Mouse (Mus musculus): ENCODE measurements around the gene Zmpste24. TPM values are rescaled to one million over a fixed set of nuclear protein-coding genes. Genes with fewer than 3 reads are reported as not detected.

Gene Zmpste24
- polyA plus RNA-seq, 1 experiment from 2014 or later, result 22.6 TPM

GRCm38 (mm10) chr4:121057032-121057431 is 41.0 kb downstream of the Zmpste24 start:
- Histone ChIP-seq H3K27ac (replicated peaks) (no peak overlapping the region), H3K9me3 (no peaks in the 10 kb centered on the region), H3K4me2 (no peak overlapping the region), H3K4me3 (no peak overlapping the region), H3K27me3 (replicated peaks) (peaks cover 22% of the 10 kb centered on the region), H3K9ac (no peak overlapping the region), H3K4me1 (peaks cover 10% of the 10 kb centered on the region), H3K36me3 (peaks cover 29% of the 10 kb centered on the region)
- ATAC-seq (ENCODE audit: extremely low read depth, insufficient number of reproducible peaks, low FRiP score, low TSS enrichment), result no peak
- 35% methylated on average over 2 of the region's 2 CpGs for WGBS

- WGBS, result 45% methylated on average over 3 of the region's 3 CpGs
- H3K36me3 ChIP-seq, result peaks cover 23% of the 10 kb centered on the region
- H3K9me3 ChIP-seq, result no peaks in the 10 kb centered on the region
- no peak overlapping the region for H3K9ac ChIP-seq
- H3K27ac ChIP-seq (replicated peaks), result no peak overlapping the region
- H3K27me3 ChIP-seq (replicated peaks), result peaks cover 23% of the 10 kb centered on the region
- ATAC-seq (ENCODE audit: extremely low read depth, insufficient number of reproducible peaks, low FRiP score, low TSS enrichment), result no peak
- H3K4me3 ChIP-seq, result no peak overlapping the region
- H3K4me2 ChIP-seq, result no peak overlapping the region
- H3K4me1 ChIP-seq, result peaks cover 14% of the 10 kb centered on the region
Observed at GRCm38 (mm10) chr4:121056342-121056741, 41.7 kb downstream of the Zmpste24 start.

- Histone ChIP-seq H3K9me3 (no peaks in the 10 kb centered on the region), H3K27me3 (replicated peaks) (peaks cover 23% of the 10 kb centered on the region), H3K4me3 (peak overlapping the region; percentile 29), H3K4me2 (peak overlapping the region; percentile 56), H3K27ac (replicated peaks) (no peak overlapping the region), H3K4me1 (peaks cover 14% of the 10 kb centered on the region), H3K9ac (peak overlapping the region; percentile 50), H3K36me3 (no peaks in the 10 kb centered on the region; the same call in 1 of the 2 replicates)
- 12% methylated on average over 35 of the region's 35 CpGs for WGBS
- no peak for ATAC-seq (ENCODE audit: extremely low read depth, insufficient number of reproducible peaks, low FRiP score, low TSS enrichment)
Observed at GRCm38 (mm10) chr4:121052454-121053323, 45.4 kb downstream of the Zmpste24 start.

- Histone ChIP-seq H3K9ac (peak overlapping the region; percentile 50), H3K4me2 (peak overlapping the region; percentile 56), H3K9me3 (no peaks in the 10 kb centered on the region), H3K27ac (replicated peaks) (no peak overlapping the region), H3K27me3 (replicated peaks) (peaks cover 23% of the 10 kb centered on the region), H3K4me3 (no peak overlapping the region), H3K4me1 (peaks cover 14% of the 10 kb centered on the region), H3K36me3 (no peaks in the 10 kb centered on the region; the same call in 1 of the 2 replicates)
- no peak for ATAC-seq (ENCODE audit: extremely low read depth, insufficient number of reproducible peaks, low FRiP score, low TSS enrichment)
- 28% methylated on average over 4 of the region's 4 CpGs for WGBS
Observed at GRCm38 (mm10) chr4:121051863-121052262, 46.2 kb downstream of the Zmpste24 start.

- Histone ChIP-seq H3K27ac (replicated peaks) (no peak overlapping the region), H3K36me3 (no peaks in the 10 kb centered on the region), H3K4me2 (no peak overlapping the region), H3K9ac (no peak overlapping the region), H3K4me3 (no peak overlapping the region), H3K4me1 (peaks cover 36% of the 10 kb centered on the region), H3K9me3 (no peaks in the 10 kb centered on the region), H3K27me3 (replicated peaks) (peaks cover 29% of the 10 kb centered on the region)
- no peak for ATAC-seq (ENCODE audit: extremely low read depth, insufficient number of reproducible peaks, low FRiP score, low TSS enrichment)
- WGBS, result 61% methylated on average over 3 of the region's 3 CpGs
Observed at GRCm38 (mm10) chr4:121042946-121043345, 55.1 kb downstream of the Zmpste24 start.

GRCm38 (mm10) chr4:121042472-121042871 is 55.6 kb downstream of the Zmpste24 start:
- Histone ChIP-seq H3K9me3 (no peaks in the 10 kb centered on the region), H3K27me3 (replicated peaks) (peaks cover 32% of the 10 kb centered on the region), H3K36me3 (no peaks in the 10 kb centered on the region), H3K9ac (no peak overlapping the region), H3K4me2 (no peak overlapping the region), H3K27ac (replicated peaks) (no peak overlapping the region), H3K4me3 (no peak overlapping the region), H3K4me1 (peaks cover 36% of the 10 kb centered on the region)
- WGBS, result 53% methylated on average over 5 of the region's 5 CpGs
- ATAC-seq (ENCODE audit: extremely low read depth, insufficient number of reproducible peaks, low FRiP score, low TSS enrichment), result no peak

GRCm38 (mm10) chr4:121040897-121041671 is 57.0 kb downstream of the Zmpste24 start:
- WGBS, result 12% methylated on average over 18 of the region's 18 CpGs
- peaks cover 32% of the 10 kb centered on the region for H3K27me3 ChIP-seq (replicated peaks)
- no peaks in the 10 kb centered on the region for H3K9me3 ChIP-seq
- peak overlapping the region; percentile 71 for H3K9ac ChIP-seq
- H3K4me1 ChIP-seq, result peaks cover 36% of the 10 kb centered on the region
- peak overlapping the region; percentile 81 for H3K27ac ChIP-seq (replicated peaks)
- H3K4me2 ChIP-seq, result peak overlapping the region; percentile 90
- H3K4me3 ChIP-seq, result peak overlapping the region; percentile 19; the same call in 1 of the 2 replicates
- peak; percentile 37; the same call in 1 of the 2 replicates for ATAC-seq (ENCODE audit: extremely low read depth, insufficient number of reproducible peaks, low FRiP score, low TSS enrichment)
- H3K36me3 ChIP-seq, result no peaks in the 10 kb centered on the region

GRCm38 (mm10) chr4:121040323-121040722 is 57.7 kb downstream of the Zmpste24 start:
- H3K27me3 ChIP-seq (replicated peaks), result peaks cover 32% of the 10 kb centered on the region
- H3K9ac ChIP-seq, result peak overlapping the region; percentile 79
- H3K27ac ChIP-seq (replicated peaks), result peak overlapping the region; percentile 81; the same call in 1 of the 2 replicates
- H3K4me2 ChIP-seq, result peak overlapping the region; percentile 90
- peak overlapping the region; percentile 57 for H3K4me3 ChIP-seq
- no peaks in the 10 kb centered on the region for H3K9me3 ChIP-seq
- H3K36me3 ChIP-seq, result no peaks in the 10 kb centered on the region
- peaks cover 36% of the 10 kb centered on the region for H3K4me1 ChIP-seq
- ATAC-seq (ENCODE audit: extremely low read depth, insufficient number of reproducible peaks, low FRiP score, low TSS enrichment), result no peak
- 59% methylated on average over 14 of the region's 14 CpGs for WGBS

- Histone ChIP-seq H3K36me3 (no peaks in the 10 kb centered on the region), H3K27ac (replicated peaks) (0 out of 2 replicates have a peak within 1 kb of the TSS, but pooled peaks have one; percentile 81), H3K27me3 (replicated peaks) (peaks cover 32% of the 10 kb centered on the region), H3K9ac (peak within 1 kb of the TSS; percentile 79), H3K9me3 (no peaks in the 10 kb centered on the region), H3K4me3 (peak within 1 kb of the TSS; percentile 57), H3K4me2 (peak within 1 kb of the TSS; percentile 90), H3K4me1 (peaks cover 36% of the 10 kb centered on the region)
- ATAC-seq (ENCODE audit: extremely low read depth, insufficient number of reproducible peaks, low FRiP score, low TSS enrichment), result no peak
- 2% methylated on average over 46 of the region's 46 CpGs for WGBS
Observed at GRCm38 (mm10) chr4:121039331-121040115, 58.5 kb downstream of the Zmpste24 start, which contains the start of gene Col9a2. Col9a2 (plus strand) TSS chr4:121039385.

GRCm38 (mm10) chr4:121033006-121033405 is 65.0 kb downstream of the Zmpste24 start:
- no peak overlapping the region for H3K9ac ChIP-seq
- H3K27me3 ChIP-seq (replicated peaks), result peaks cover 4% of the 10 kb centered on the region
- H3K4me3 ChIP-seq, result no peak overlapping the region
- H3K36me3 ChIP-seq, result no peaks in the 10 kb centered on the region
- WGBS, result 67% methylated on average over 2 of the region's 2 CpGs
- H3K4me1 ChIP-seq, result 0 out of 2 replicates have a peak, but pooled peaks cover 4% of the 10 kb centered on the region
- H3K4me2 ChIP-seq, result no peak overlapping the region
- H3K9me3 ChIP-seq, result no peaks in the 10 kb centered on the region
- no peak overlapping the region for H3K27ac ChIP-seq (replicated peaks)
- ATAC-seq (ENCODE audit: extremely low read depth, insufficient number of reproducible peaks, low FRiP score, low TSS enrichment), result no peak
